Mouse (Mus musculus) hindbrain, embryonic 13.5 days (tissue): ENCODE measurements at regions not wholly inside any gene's neighbourhood (a gene's known extent, or its start where the extent isn't known, plus 50 kb on each side); places are given as distances from the start of the nearest gene placed in this dataset.

Experiments used
- ATAC-seq: fragments of 200-750 bp; cut with Nextera tagmentation; 2 replicates; pipeline ENCODE4 v1.8.0; 2017; ENCODE audit warnings: moderate TSS enrichment; ENCODE audit not compliant: low FRiP score
- H3K27ac ChIP-seq: fragments of 300-500 bp; sonication (generic); 2 replicates; pipeline ENCODE4 v1.5.1; 2015; ENCODE audit warnings: inconsistent platforms, mild to moderate bottlenecking, moderate library complexity
- H3K27me3 ChIP-seq: fragments of 300-500 bp; sonication (generic); 2 replicates; pipeline ENCODE4 v1.6.1; 2015; ENCODE audit warnings: mild to moderate bottlenecking, inconsistent platforms
- H3K36me3 ChIP-seq: fragments of 300-500 bp; sonication (generic); 2 replicates; pipeline ENCODE4 v1.6.1; 2015; ENCODE audit warnings: mild to moderate bottlenecking, inconsistent platforms
- H3K4me1 ChIP-seq: fragments of 300-500 bp; sonication (generic); replicated peaks from 2 replicates; pipeline ENCODE4 v1.6.1; 2015; ENCODE audit warnings: inconsistent platforms
- H3K4me2 ChIP-seq: fragments of 300-500 bp; sonication (generic); 2 replicates; pipeline ENCODE4 v1.6.1; 2015; ENCODE audit warnings: inconsistent platforms, mild to moderate bottlenecking, moderate library complexity
- H3K4me3 ChIP-seq: fragments of 300-500 bp; sonication (generic); 2 replicates; pipeline ENCODE4 v1.5.1; 2015; ENCODE audit warnings: mild to moderate bottlenecking, inconsistent platforms
- H3K9ac ChIP-seq: fragments of 300-500 bp; sonication (generic); 2 replicates; pipeline ENCODE4 v1.6.1; 2015; ENCODE audit warnings: mild to moderate bottlenecking, inconsistent platforms
- H3K9me3 ChIP-seq: fragments of 300-500 bp; sonication (generic); 2 replicates; pipeline ENCODE4 v1.6.1; 2016; ENCODE audit warnings: inconsistent platforms
- WGBS: fragments of 180-500 bp; shearing (Covaris S2); methylation state at CpG from one replicate; pipeline ENCODE4 v1.1.7; 2015; 5-methylcytosine and 5-hydroxymethylcytosine counted together

- no peak overlapping the region for H3K9ac ChIP-seq
- H3K4me3 ChIP-seq: no peak overlapping the region
- H3K9me3 ChIP-seq: no peaks in the 10 kb centered on the region
- H3K27ac ChIP-seq: 0 out of 2 replicates have a peak overlapping the region, but pooled peaks have one; percentile 4
- no peaks in the 10 kb centered on the region for H3K36me3 ChIP-seq
- H3K27me3 ChIP-seq: 0 out of 2 replicates have a peak, but pooled peaks cover 2% of the 10 kb centered on the region
- H3K4me2 ChIP-seq: no peak overlapping the region
- H3K4me1 ChIP-seq: peaks cover 65% of the 10 kb centered on the region
- ATAC-seq: no peak
- WGBS: 69% methylated on average over 4 of the region's 4 CpGs
These were observed 88.9 kb upstream of the Gm26897 start for GRCm38 (mm10) chr5:111644788-111645187.

GRCm38 (mm10) chr5:111647686-111648200 is 86.0 kb upstream of the Gm26897 start:
- Histone ChIP-seq H3K9ac (no peak overlapping the region), H3K4me1 (peaks cover 64% of the 10 kb centered on the region), H3K36me3 (no peaks in the 10 kb centered on the region), H3K4me3 (no peak overlapping the region), H3K9me3 (no peaks in the 10 kb centered on the region), H3K4me2 (no peak overlapping the region), H3K27me3 (peaks cover 6% of the 10 kb centered on the region; the same call in 1 of the 2 replicates), H3K27ac (no peak overlapping the region)
- WGBS: 88% methylated on average over 6 of the region's 6 CpGs
- ATAC-seq: no peak

- H3K4me3 ChIP-seq: no peak overlapping the region
- peaks cover 6% of the 10 kb centered on the region; the same call in 1 of the 2 replicates for H3K27me3 ChIP-seq
- H3K9me3 ChIP-seq: no peaks in the 10 kb centered on the region
- H3K4me2 ChIP-seq: no peak overlapping the region
- ATAC-seq: no peak
- H3K27ac ChIP-seq: 0 out of 2 replicates have a peak overlapping the region, but pooled peaks have one; percentile 12
- H3K4me1 ChIP-seq: peaks cover 66% of the 10 kb centered on the region
- 29% methylated on average over 7 of the region's 7 CpGs for WGBS
- H3K9ac ChIP-seq: no peak overlapping the region; the same call in 1 of the 2 replicates
- no peaks in the 10 kb centered on the region for H3K36me3 ChIP-seq
These were observed 85.2 kb upstream of the Gm26897 start for GRCm38 (mm10) chr5:111648481-111648880.

GRCm38 (mm10) chr5:111649012-111649411 is 84.7 kb upstream of the Gm26897 start:
- ATAC-seq: peak; percentile 66
- Histone ChIP-seq H3K9me3 (no peaks in the 10 kb centered on the region), H3K27ac (peak overlapping the region; percentile 10), H3K27me3 (peaks cover 6% of the 10 kb centered on the region; the same call in 1 of the 2 replicates), H3K4me3 (no peak overlapping the region), H3K36me3 (no peaks in the 10 kb centered on the region), H3K9ac (no peak overlapping the region), H3K4me2 (no peak overlapping the region; the same call in 1 of the 2 replicates), H3K4me1 (peaks cover 66% of the 10 kb centered on the region)
- WGBS: 8% methylated on average over 10 of the region's 10 CpGs

- Histone ChIP-seq H3K9me3 (peaks cover 7% of the 10 kb centered on the region; the same call in 1 of the 2 replicates), H3K27me3 (peaks cover 6% of the 10 kb centered on the region; the same call in 1 of the 2 replicates), H3K36me3 (no peaks in the 10 kb centered on the region), H3K4me3 (no peak overlapping the region), H3K4me2 (no peak overlapping the region), H3K27ac (no peak overlapping the region), H3K9ac (no peak overlapping the region), H3K4me1 (peaks cover 41% of the 10 kb centered on the region)
- 37% methylated on average over 2 of the region's 2 CpGs for WGBS
- ATAC-seq: no peak
These were observed 81.3 kb upstream of the Gm26897 start for GRCm38 (mm10) chr5:111652472-111652871.

DNA sequence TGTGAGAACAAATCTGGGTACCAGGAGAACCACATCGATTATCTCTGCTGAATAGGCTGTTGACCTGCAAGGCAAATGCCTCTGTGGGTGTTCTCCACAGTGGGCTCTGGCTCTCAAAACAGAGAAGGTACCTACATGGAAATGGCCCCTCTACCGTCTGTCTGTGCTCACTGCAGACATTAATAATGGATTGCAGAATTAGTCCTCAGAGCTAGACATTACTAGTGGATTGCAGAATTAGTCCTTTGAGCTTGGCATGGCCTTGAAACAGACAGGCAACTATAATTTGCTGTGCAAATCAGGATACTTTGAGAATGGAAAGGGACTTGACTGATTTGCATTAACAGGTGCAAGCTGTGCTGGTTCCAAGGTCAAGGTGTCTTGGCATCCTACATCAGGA is 77.3 kb upstream of the Gm26897 start:
- 74% methylated on average over 2 of the region's 2 CpGs for WGBS
- H3K4me1 ChIP-seq: peaks cover 36% of the 10 kb centered on the region
- H3K27me3 ChIP-seq: peaks cover 6% of the 10 kb centered on the region; the same call in 1 of the 2 replicates
- H3K4me2 ChIP-seq: no peak overlapping the region
- H3K9ac ChIP-seq: no peak overlapping the region
- no peak overlapping the region for H3K27ac ChIP-seq
- H3K36me3 ChIP-seq: no peaks in the 10 kb centered on the region
- H3K9me3 ChIP-seq: peaks cover 7% of the 10 kb centered on the region; the same call in 1 of the 2 replicates
- no peak for ATAC-seq
- no peak overlapping the region for H3K4me3 ChIP-seq

- Histone ChIP-seq H3K4me2 (no peak overlapping the region), H3K4me1 (peaks cover 33% of the 10 kb centered on the region), H3K27me3 (0 out of 2 replicates have a peak, but pooled peaks cover 2% of the 10 kb centered on the region), H3K27ac (no peak overlapping the region), H3K9me3 (peaks cover 7% of the 10 kb centered on the region; the same call in 1 of the 2 replicates), H3K36me3 (no peaks in the 10 kb centered on the region), H3K9ac (no peak overlapping the region), H3K4me3 (no peak overlapping the region)
- no peak for ATAC-seq
- 74% methylated on average over 3 of the region's 3 CpGs for WGBS
These were observed 75.8 kb upstream of the Gm26897 start for GRCm38 (mm10) chr5:111657759-111658429.

- WGBS: 85% methylated on average over 3 of the region's 3 CpGs
- Histone ChIP-seq H3K27me3 (peaks cover 14% of the 10 kb centered on the region; the same call in 1 of the 2 replicates), H3K4me3 (no peak overlapping the region), H3K4me2 (no peak overlapping the region), H3K4me1 (peaks cover 34% of the 10 kb centered on the region), H3K9me3 (peaks cover 7% of the 10 kb centered on the region; the same call in 1 of the 2 replicates), H3K27ac (peak overlapping the region; percentile 91), H3K9ac (no peak overlapping the region), H3K36me3 (no peaks in the 10 kb centered on the region)
- no peak for ATAC-seq
These were observed 74.5 kb upstream of the Gm26897 start for GRCm38 (mm10) chr5:111659229-111659628.

DNA sequence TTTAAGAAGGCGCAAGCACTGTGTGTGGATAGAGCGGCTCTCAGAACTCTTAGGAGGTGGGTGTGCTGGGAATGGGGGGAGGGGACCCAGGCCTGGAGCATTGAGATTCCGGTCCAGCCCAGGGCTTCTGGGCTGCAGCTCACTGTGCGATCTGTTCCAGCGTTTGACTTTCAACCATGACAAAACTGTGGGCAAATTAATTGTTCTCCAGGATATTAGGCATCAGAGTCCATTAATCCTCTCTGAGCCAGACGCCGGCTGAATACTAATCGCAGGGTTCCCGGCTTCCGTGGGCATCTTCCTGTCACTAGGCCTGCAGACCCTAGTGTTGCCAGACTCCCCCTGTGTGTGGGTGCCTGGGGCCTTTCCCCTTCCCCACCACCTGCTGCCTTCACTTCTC is 73.3 kb upstream of the Gm26897 start:
- peak overlapping the region; percentile 91 for H3K27ac ChIP-seq
- no peaks in the 10 kb centered on the region for H3K36me3 ChIP-seq
- peak; percentile 91 for ATAC-seq
- WGBS: 17% methylated on average over 10 of the region's 10 CpGs
- H3K9me3 ChIP-seq: peaks cover 7% of the 10 kb centered on the region; the same call in 1 of the 2 replicates
- H3K27me3 ChIP-seq: peaks cover 21% of the 10 kb centered on the region; the same call in 1 of the 2 replicates
- H3K4me1 ChIP-seq: peaks cover 39% of the 10 kb centered on the region
- 0 out of 2 replicates have a peak overlapping the region, but pooled peaks have one; percentile 0 for H3K9ac ChIP-seq
- H3K4me2 ChIP-seq: peak overlapping the region; percentile 4; the same call in 1 of the 2 replicates
- no peak overlapping the region for H3K4me3 ChIP-seq

- 23% methylated on average over 6 of the region's 6 CpGs for WGBS
- peak; percentile 43 for ATAC-seq
- Histone ChIP-seq H3K27ac (peak overlapping the region; percentile 91), H3K27me3 (peaks cover 21% of the 10 kb centered on the region; the same call in 1 of the 2 replicates), H3K4me1 (peaks cover 44% of the 10 kb centered on the region), H3K4me2 (peak overlapping the region; percentile 4; the same call in 1 of the 2 replicates), H3K4me3 (no peak overlapping the region), H3K36me3 (no peaks in the 10 kb centered on the region), H3K9ac (peak overlapping the region; percentile 31; the same call in 1 of the 2 replicates), H3K9me3 (peaks cover 7% of the 10 kb centered on the region; the same call in 1 of the 2 replicates)
These were observed 72.8 kb upstream of the Gm26897 start for GRCm38 (mm10) chr5:111660968-111661367.

DNA sequence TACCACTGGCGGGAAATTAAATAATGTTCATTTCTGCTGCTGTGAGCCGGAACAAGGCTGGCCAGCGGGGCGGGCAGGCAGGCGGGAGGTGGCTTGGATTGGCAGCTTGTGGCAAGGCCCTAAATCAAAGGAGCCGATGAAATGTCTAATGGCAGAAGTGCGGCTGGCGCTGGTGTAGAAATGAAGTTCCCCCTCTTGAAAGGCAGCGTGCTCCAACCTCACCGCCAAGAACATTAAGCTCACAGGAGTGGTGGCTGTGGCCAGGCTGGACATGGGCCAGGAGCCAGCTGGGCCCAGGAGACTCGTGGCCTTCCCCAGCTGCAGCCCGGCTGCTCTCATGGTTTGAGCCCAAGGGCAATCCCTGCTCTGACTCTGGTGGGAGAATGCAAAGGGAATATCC is 71.8 kb upstream of the Gm26897 start:
- ATAC-seq: no peak
- WGBS: 32% methylated on average over 12 of the region's 12 CpGs

DNA sequence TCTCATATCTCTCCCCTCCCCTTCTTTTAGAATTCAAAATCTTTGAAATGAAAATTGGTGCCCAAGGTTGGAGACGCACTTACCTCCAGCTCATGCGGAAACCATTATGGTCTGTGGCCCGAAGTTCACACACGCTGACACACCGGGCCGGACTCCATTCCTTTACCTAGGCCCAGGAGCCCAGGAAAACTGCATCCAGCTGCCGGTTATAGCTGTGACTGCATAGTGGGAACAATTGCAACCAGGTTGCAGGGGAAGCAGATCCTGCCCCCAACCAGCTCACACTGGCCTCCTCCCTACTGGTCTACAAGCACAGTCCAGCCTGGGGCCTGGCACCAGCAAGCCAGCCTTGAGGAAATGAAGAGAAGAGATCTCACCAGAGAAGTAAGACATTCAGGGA is 69.9 kb upstream of the Gm26897 start:
- Histone ChIP-seq H3K27ac (no peak overlapping the region), H3K4me1 (peaks cover 46% of the 10 kb centered on the region), H3K27me3 (peaks cover 25% of the 10 kb centered on the region; the same call in 1 of the 2 replicates), H3K9ac (no peak overlapping the region), H3K36me3 (no peaks in the 10 kb centered on the region), H3K9me3 (peaks cover 11% of the 10 kb centered on the region), H3K4me2 (no peak overlapping the region), H3K4me3 (no peak overlapping the region)
- ATAC-seq: no peak
- WGBS: 82% methylated on average over 7 of the region's 7 CpGs

More for the DNA sequence above, 71.8 kb upstream of the Gm26897 start:
- Histone ChIP-seq H3K4me2 (no peak overlapping the region), H3K9ac (no peak overlapping the region), H3K27me3 (peaks cover 25% of the 10 kb centered on the region; the same call in 1 of the 2 replicates), H3K4me3 (no peak overlapping the region), H3K9me3 (no peaks in the 10 kb centered on the region), H3K36me3 (no peaks in the 10 kb centered on the region), H3K27ac (peak overlapping the region; percentile 91), H3K4me1 (peaks cover 46% of the 10 kb centered on the region)
